Mouse (Mus musculus) retina, embryonic 14.5 days (tissue): ENCODE data around the gene Igfbp5.

Source experiments
- DNase-seq: peaks from one replicate; pipeline ENCODE4 v3.0.0-alpha.2; 2015; ENCODE audit warnings: low spot score

Igfbp5 gene

DNA sequence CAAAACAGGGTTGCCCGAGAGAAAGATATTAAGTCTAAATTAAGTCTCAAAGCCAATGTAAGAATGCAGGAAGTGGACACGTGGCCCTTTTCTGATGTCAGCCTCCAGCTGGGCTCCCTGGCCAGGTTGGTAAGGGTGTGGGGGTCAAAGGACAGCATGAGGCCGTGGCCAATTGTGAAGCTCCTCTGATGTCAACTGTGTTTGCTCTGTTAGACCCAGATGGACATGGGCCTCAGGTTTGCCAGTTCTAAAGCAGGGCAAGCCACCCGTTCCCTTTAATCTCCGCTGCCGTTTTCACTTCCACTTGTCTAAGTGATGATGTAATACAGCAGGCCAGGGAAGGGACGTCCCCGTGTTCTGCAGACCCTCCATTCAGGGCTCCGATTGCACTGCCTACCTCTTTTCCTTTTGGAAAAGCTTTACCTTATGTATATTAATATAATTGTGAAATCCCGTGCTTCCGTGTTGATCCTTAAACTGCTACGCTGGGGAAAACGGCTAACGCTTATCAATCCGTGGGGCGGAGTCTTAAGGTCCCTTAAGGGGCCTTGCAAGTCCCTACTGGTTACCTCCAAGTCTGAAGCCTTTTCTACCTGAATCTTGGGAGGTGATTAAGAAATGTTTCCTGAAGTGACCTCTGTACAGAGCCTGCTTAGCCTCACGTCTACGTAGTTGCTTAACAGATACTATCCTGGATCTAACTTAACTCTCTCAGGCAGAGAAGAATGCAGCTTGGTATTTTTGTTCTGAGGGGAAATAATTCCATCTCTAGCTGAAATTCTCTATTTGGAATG is 31.8 kb downstream of the Igfbp5 start:
- DNase-seq, result no peak

- no peak for DNase-seq
Observed at GRCm38 (mm10) chr1:72839791-72840190, 34.9 kb downstream of the Igfbp5 start.

GRCm38 (mm10) chr1:72839356-72839755 is 35.3 kb downstream of the Igfbp5 start:
- DNase-seq, result no peak

- DNase-seq, result no peak
Observed at GRCm38 (mm10) chr1:72833563-72833962, 41.1 kb downstream of the Igfbp5 start.

DNA sequence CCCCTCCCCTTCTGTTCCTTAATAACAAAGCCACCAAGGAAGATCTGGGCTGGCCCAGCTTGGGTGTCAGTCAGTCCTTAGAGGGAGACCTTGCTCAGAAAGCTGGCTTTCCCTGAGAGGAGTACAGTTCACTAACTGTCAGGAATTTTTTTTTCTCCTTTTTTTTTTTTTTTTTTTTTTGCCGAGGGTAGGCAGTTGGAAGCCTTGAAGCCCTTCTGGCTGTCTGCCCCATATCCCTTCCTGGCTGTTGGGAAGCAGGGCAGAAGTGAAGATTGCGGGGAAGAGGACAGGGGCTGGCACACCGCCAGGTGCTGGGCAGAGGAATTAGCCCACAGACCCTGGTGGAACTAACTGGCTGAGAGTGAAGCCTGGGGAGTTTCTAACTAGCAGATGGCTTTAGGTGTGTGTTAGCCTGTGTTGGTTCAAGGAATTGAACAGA is 42.0 kb downstream of the Igfbp5 start:
- no peak for DNase-seq

DNA sequence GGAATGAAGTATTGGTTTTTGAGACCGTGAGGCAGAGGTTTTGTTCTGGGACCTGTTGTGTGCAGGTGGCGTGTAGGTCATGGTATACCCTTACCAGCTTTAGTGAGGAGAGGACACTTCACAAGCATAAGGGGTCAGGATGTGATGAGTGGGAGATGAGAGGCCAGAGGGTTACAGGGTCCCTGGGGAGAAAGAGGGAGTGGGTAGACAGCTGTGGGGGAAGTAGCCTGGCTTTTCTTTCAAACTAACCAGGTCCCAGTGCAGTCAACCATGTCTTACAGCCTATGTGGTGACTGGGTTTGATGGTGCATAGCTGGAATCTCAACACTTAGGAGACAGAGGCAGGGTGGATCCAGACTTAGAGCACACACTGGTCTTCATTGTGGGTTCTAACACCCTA is 44.2 kb downstream of the Igfbp5 start:
- no peak for DNase-seq

DNA sequence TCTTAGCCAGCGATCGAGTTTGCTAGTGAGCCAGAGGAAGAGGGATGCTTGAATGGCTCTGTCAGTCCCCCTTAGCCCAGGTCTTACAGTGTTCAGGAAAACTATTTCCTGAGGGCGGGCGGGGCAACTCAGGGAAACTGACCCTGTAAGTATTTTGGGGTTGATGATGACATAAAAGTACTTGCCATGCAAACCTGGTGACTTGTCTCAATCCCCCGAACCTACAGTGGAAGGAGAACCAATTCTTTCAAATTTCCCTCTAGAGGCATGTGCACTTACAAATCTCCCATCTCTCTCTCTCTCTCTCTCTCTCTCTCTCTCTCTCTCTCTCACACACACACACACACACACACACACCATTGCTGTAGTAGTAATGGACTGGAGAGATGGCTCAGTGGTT is 45.8 kb downstream of the Igfbp5 start:
- no peak for DNase-seq

- DNase-seq, result no peak
Observed at GRCm38 (mm10) chr1:72827411-72828315, 47.0 kb downstream of the Igfbp5 start.

GRCm38 (mm10) chr1:72826931-72827330 is 47.8 kb downstream of the Igfbp5 start:
- DNase-seq, result no peak

- peak; percentile 54 for DNase-seq
Observed at GRCm38 (mm10) chr1:72826446-72826845, 48.2 kb downstream of the Igfbp5 start.

DNA sequence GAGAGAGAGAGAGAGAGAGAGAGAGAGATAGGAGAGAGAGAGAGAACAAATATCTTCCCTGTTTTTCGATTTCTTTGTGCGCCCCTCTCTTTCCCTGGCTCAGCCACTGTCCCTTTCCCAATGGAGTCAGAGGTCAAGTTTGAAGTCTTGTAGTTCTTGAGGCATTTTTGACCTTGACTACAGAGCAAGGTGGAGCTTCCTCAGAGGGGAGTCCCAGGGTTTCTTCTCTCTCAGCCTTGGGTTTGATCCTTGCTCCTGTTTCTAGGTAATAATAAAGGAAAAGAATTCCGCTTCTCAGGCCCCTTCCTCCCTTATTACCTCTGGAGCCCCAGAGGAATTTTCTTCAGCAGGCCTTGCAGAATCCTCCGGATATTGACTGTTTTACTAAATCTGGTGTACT is 48.8 kb downstream of the Igfbp5 start:
- DNase-seq, result no peak

GRCm38 (mm10) chr1:72825286-72825685 is 49.4 kb downstream of the Igfbp5 start:
- peak; percentile 61 for DNase-seq

GRCm38 (mm10) chr1:72824707-72825101 is 50.0 kb downstream of the Igfbp5 start:
- DNase-seq, result peak; percentile 59

- peak; percentile 76 for DNase-seq
Observed at GRCm38 (mm10) chr1:72823751-72824706, 50.7 kb downstream of the Igfbp5 start, which contains the start of gene Igfbp2. TSS of gene Igfbp2 (plus strand) at chr1:72824503.

GRCm38 (mm10) chr1:72822893-72823292 is 51.8 kb downstream of the Igfbp5 start:
- DNase-seq, result no peak

GRCm38 (mm10) chr1:72819995-72820394 is 54.7 kb downstream of the Igfbp5 start:
- DNase-seq, result no peak

DNA sequence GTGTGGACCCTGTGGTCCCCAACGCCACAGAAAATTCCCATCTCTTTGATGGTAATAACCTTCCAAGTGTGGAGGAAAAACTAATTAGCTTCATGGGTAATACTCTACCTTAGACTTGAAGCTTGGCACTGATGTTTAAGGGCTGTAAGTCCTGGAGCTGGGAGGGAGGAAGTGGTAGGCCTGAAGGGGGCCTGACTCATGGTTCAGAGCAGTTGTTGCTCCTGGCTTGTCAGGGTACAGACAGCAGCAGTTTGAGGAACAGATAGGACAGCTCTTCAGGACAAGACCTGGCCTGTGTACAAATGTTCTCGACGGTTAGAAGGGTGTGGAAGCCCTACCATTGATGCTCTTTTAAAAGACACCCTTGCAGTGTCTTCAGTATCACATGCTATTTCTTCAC is 59.1 kb downstream of the Igfbp5 start:
- no peak for DNase-seq

DNA sequence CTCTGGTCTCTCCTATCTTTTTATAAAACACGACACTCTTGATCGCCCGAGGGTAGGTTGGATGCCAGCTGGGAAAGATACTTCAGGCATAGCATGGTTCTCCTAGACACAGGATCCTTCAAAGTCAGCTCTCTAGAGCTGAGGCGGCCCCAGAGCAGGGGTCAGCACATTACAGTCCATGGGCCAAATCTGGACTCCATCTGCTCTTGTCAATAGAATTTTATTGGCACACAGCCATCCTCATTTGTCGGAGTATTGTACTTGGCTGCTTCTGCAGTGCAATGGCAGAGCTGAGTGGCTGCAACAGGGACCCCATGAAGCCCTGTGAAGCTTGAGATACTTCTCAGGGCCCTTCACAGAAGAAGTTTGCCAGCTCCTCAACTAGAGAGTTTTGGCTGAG is 59.5 kb downstream of the Igfbp5 start:
- DNase-seq, result no peak

- DNase-seq, result no peak
Observed at GRCm38 (mm10) chr1:72813639-72814403, 60.9 kb downstream of the Igfbp5 start.

DNA sequence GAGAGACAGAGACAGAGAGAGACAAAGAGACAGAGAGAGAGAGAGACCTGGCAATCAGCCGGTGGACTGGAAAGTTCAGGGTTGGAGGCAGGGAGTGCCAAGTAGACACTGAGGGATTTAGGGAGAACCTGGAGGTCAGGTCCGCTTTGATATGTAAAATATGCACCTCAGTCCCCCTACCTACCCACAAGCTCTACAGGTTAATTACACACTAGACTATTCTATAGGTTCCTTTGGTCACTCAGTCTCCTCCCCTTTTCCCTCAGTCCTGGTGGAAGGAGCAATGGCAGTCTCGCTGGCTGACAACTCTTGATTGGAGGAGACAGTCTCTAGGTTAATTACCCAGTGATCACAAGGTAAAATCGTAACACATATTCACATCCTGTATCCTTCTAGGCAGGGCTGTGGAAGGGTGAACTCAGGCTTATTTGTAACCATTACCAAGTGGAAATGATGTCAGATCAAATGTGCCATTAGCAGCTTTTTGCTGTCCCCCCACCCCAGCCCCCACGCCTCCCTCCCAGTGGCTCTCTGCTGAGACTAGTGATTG is 61.5 kb downstream of the Igfbp5 start:
- DNase-seq, result no peak

DNA sequence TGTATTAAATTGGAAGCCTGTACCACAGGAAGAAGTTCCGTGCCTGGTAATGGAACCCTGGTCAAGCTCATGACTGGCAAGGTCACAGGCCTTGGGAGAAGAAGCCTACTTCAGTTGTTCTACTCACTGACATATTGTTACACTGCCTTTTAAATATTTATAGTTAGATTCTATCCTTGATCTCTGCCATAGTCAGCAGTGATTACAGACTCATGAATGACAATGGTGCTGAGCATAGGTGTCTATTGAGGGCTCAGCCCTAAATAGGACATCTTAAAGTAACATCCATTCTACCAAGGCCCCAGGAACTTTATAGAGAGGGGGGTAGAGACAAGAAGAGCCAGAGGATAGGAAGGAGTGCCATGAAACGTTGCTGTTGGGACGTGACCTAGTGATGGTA is 63.6 kb downstream of the Igfbp5 start:
- no peak for DNase-seq
